In the genomic region with DNA sequence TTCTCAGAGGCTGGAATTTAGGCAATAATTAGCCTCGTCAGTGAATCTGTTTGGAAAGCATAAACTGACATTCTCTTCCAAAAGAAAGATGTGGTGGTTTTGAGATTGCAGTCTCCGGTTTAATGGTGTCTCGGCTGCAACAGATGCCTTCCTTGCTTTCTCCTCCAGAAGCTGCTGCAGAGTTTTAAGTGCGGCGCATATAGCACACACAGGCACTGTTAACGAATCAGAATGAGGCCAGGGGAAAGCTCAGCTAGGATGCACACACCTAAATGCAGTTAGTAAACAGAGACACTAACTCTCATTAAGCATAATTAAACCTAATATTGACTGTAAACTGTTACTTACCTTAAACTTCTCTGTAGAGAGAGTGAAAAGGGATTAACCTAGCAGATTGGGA, we compare ENCODE assay signal across 30 mouse cellular contexts.
DNase-seq lines count a peak whose midpoint lies in the region; ATAC-seq and TF ChIP-seq lines count a peak whose summit lies in the region.
"Had no signal": no experiment of that assay in that cellular context is flagged by ENCODE, and none has a peak within 500 bp of the region (broad histone marks: within the 10 kb centered on the region; RNA-seq: fewer than 3 reads in every experiment).

No protein-coding gene starts in this region.

- no peaks in the 10 kb centered on the region for H3K36me3 ChIP-seq in forebrain, postnatal 0 days (ENCODE audit: insufficient read depth)
- no peaks in the 10 kb centered on the region for H3K36me3 ChIP-seq in forebrain, embryonic 12.5 days (replicated peaks)
- no peaks in the 10 kb centered on the region for H3K36me3 ChIP-seq in lung, embryonic 14.5 days (ENCODE audit: insufficient read depth)
- H3K36me3 ChIP-seq in heart, embryonic 11.5 days (ENCODE audit: control insufficient read depth, insufficient read depth, low read length) = no peaks in the 10 kb centered on the region
- H3K36me3 ChIP-seq: embryonic facial prominence, embryonic 13.5 days; forebrain, embryonic 10.5 days; heart, embryonic 10.5 days; hindbrain, embryonic 13.5 days; midbrain, embryonic 10.5 days had no signal

- 21% methylated on average over 6 of the region's 6 CpGs for WGBS in forebrain, postnatal 0 days
- WGBS in forebrain, embryonic 12.5 days = 43% methylated on average over 6 of the region's 6 CpGs
- 41% methylated on average over 6 of the region's 6 CpGs for WGBS in lung, embryonic 14.5 days
- 67% methylated on average over 6 of the region's 6 CpGs for WGBS in heart, embryonic 11.5 days (ENCODE audit: insufficient replicate concordance)

- no peaks in the 10 kb centered on the region for H3K27me3 ChIP-seq in forebrain, postnatal 0 days (ENCODE audit: insufficient read depth, low read length)
- H3K27me3 ChIP-seq in forebrain, embryonic 12.5 days = no peaks in the 10 kb centered on the region
- H3K27me3 ChIP-seq in lung, embryonic 14.5 days (ENCODE audit: insufficient read depth, low read length) = no peaks in the 10 kb centered on the region
- H3K27me3 ChIP-seq in heart, embryonic 11.5 days (ENCODE audit: control insufficient read depth, insufficient read depth, low read length) = no peaks in the 10 kb centered on the region
- H3K27me3 ChIP-seq: embryonic facial prominence, embryonic 13.5 days; hindbrain, embryonic 13.5 days had no signal

- no peak for TF ChIP-seq CTCF in forebrain, postnatal 0 days (IDR thresholded peaks at IDR 0.05; ENCODE audit: low read depth)
- no peak for TF ChIP-seq CTCF in lung, embryonic 14.5 days (IDR thresholded peaks at IDR 0.05; ENCODE audit: low read depth)
- TF ChIP-seq CTCF in brain, embryonic 14.5 days (IDR thresholded peaks at IDR 0.05; ENCODE audit: borderline replicate concordance, extremely low read depth, insufficient read depth, insufficient read length) = no peak

- H3K9ac ChIP-seq in forebrain, postnatal 0 days = no peak overlapping the region
- H3K9ac ChIP-seq in forebrain, embryonic 12.5 days = no peak overlapping the region
- H3K9ac ChIP-seq in lung, embryonic 14.5 days = no peak overlapping the region
- H3K9ac ChIP-seq in heart, embryonic 11.5 days (ENCODE audit: low read depth, low read length) = no peak overlapping the region
- H3K9ac ChIP-seq: embryonic facial prominence, embryonic 13.5 days; hindbrain, embryonic 13.5 days; liver, embryonic 14.5 days had no signal

- no peak overlapping the region for H3K4me2 ChIP-seq in forebrain, postnatal 0 days (ENCODE audit: low read depth)
- H3K4me2 ChIP-seq in forebrain, embryonic 12.5 days = no peak overlapping the region
- H3K4me2 ChIP-seq in lung, embryonic 14.5 days = no peak overlapping the region
- H3K4me2 ChIP-seq in heart, embryonic 11.5 days = no peak overlapping the region
- H3K4me2 ChIP-seq: embryonic facial prominence, embryonic 13.5 days; hindbrain, embryonic 13.5 days had no signal

- TF ChIP-seq POLR2A in brain, embryonic 14.5 days (IDR thresholded peaks at IDR 0.05; ENCODE audit: borderline replicate concordance, extremely low read depth, insufficient read depth, insufficient read length, poor library complexity, severe bottlenecking) = no peak

- no peak overlapping the region for H3K27ac ChIP-seq in forebrain, postnatal 0 days (ENCODE audit: low read depth, low read length)
- no peak overlapping the region for H3K27ac ChIP-seq in forebrain, embryonic 12.5 days
- H3K27ac ChIP-seq in lung, embryonic 14.5 days (ENCODE audit: low read depth) = no peak overlapping the region
- H3K27ac ChIP-seq in heart, embryonic 11.5 days (ENCODE audit: low read depth, low read length) = no peak overlapping the region
- H3K27ac ChIP-seq: embryonic facial prominence, embryonic 13.5 days; forebrain, embryonic 10.5 days; heart, embryonic 10.5 days; hindbrain, embryonic 13.5 days; left cerebral cortex, adult 2 months; liver, embryonic 14.5 days; midbrain, embryonic 10.5 days had no signal

- no peak for ATAC-seq in forebrain, postnatal 0 days
- no peak for ATAC-seq in forebrain, embryonic 12.5 days (ENCODE audit: low FRiP score)
- ATAC-seq in lung, embryonic 14.5 days (ENCODE audit: insufficient read depth) = no peak
- ATAC-seq in heart, embryonic 11.5 days (replicated peaks; ENCODE audit: insufficient number of reproducible peaks, low FRiP score, low TSS enrichment) = no peak
- ATAC-seq: inflammation-experienced regulatory T-cells, adult 6 months had no signal

- H3K9me3 ChIP-seq in forebrain, postnatal 0 days (ENCODE audit: low read length) = no peaks in the 10 kb centered on the region
- no peaks in the 10 kb centered on the region for H3K9me3 ChIP-seq in forebrain, embryonic 12.5 days
- H3K9me3 ChIP-seq in lung, embryonic 14.5 days (ENCODE audit: low read depth, low read length) = no peaks in the 10 kb centered on the region
- no peaks in the 10 kb centered on the region for H3K9me3 ChIP-seq in heart, embryonic 11.5 days (replicated peaks; ENCODE audit: control insufficient read depth, low read length)
- H3K9me3 ChIP-seq: embryonic facial prominence, embryonic 13.5 days; forebrain, embryonic 10.5 days; heart, embryonic 10.5 days; hindbrain, embryonic 13.5 days; midbrain, embryonic 10.5 days had no signal

- DNase-seq in forebrain, postnatal 0 days = peak; percentile 11
- peak; percentile 13 for DNase-seq in lung, embryonic 14.5 days
- DNase-seq in lung, postnatal 36 days = no peak
- DNase-seq in brain, adult 2 months (ENCODE audit: low read depth, low spot score) = peak; percentile 16
- peak; percentile 36 for DNase-seq in brain, embryonic 14.5 days (ENCODE audit: low read depth)
- DNase-seq in left cerebral cortex, postnatal 36 days (ENCODE audit: low spot score in 2 of 2) = no peak
- DNase-seq: adrenal gland, postnatal 25 days; B cell, adult 2 months; cerebellum, adult 2 months; cerebellum, postnatal 14 days; gastrocnemius, postnatal 25 days; heart, adult 11 months; heart, postnatal 4 days; kidney, adult 11 months; kidney, postnatal 14 days; liver; lung, adult 2 months; lung, postnatal 14 days; right cerebral cortex, postnatal 4 days; thymus, postnatal 14 days had no signal

- no peak overlapping the region for H3K4me3 ChIP-seq in forebrain, postnatal 0 days (ENCODE audit: low read depth, low read length)
- H3K4me3 ChIP-seq in forebrain, embryonic 12.5 days (replicated peaks) = no peak overlapping the region
- no peak overlapping the region for H3K4me3 ChIP-seq in lung, embryonic 14.5 days (ENCODE audit: low read depth, low read length)
- H3K4me3 ChIP-seq in heart, embryonic 11.5 days (ENCODE audit: low read depth, low read length) = no peak overlapping the region
- H3K4me3 ChIP-seq: embryonic facial prominence, embryonic 13.5 days; forebrain, embryonic 10.5 days; heart, embryonic 10.5 days; hindbrain, embryonic 13.5 days; left cerebral cortex, adult 2 months; midbrain, embryonic 10.5 days had no signal

- H3K4me1 ChIP-seq in forebrain, postnatal 0 days (ENCODE audit: insufficient read depth) = no peaks in the 10 kb centered on the region
- H3K4me1 ChIP-seq in forebrain, embryonic 12.5 days = 0 out of 2 replicates have a peak, but pooled peaks cover 2% of the 10 kb centered on the region
- no peaks in the 10 kb centered on the region for H3K4me1 ChIP-seq in lung, embryonic 14.5 days (ENCODE audit: insufficient read depth)
- no peaks in the 10 kb centered on the region for H3K4me1 ChIP-seq in heart, embryonic 11.5 days (ENCODE audit: control insufficient read depth, insufficient read depth, low read length)
- H3K4me1 ChIP-seq: embryonic facial prominence, embryonic 13.5 days; heart, embryonic 10.5 days; hindbrain, embryonic 13.5 days; midbrain, embryonic 10.5 days had no signal

- intact Hi-C loops in left cerebral cortex, postnatal 36 days (cut with DNase I) = no loop called here

Comparison
In these comparisons a context has a peak if more than half of its experiments do, and no peak if none do; other contexts are left out.
1. DNase-seq: peak in forebrain, postnatal 0 days (single experiment), lung, embryonic 14.5 days (single experiment), brain, adult 2 months (single experiment) and brain, embryonic 14.5 days (single experiment); none in lung, postnatal 36 days (single experiment) and left cerebral cortex, postnatal 36 days (0 of 2).